Mouse (Mus musculus) embryonic facial prominence, embryonic 11.5 days (tissue): ENCODE results near the gene Vmn1r35. TPM values are rescaled to one million over a fixed set of nuclear protein-coding genes. Genes with fewer than 3 reads are reported as not detected.
"Not testable (repeated sequence)": the region's sequence is repeated elsewhere in the genome, so short reads cannot be mapped to it uniquely, and the experiment has no call there.

Source experiments
- ATAC-seq: fragments of 200-750 bp; cut with Nextera tagmentation; replicated peaks from 2 replicates; pipeline ENCODE4 v1.8.0; 2017; ENCODE audit warnings: low read depth; ENCODE audit not compliant: insufficient number of reproducible peaks, low FRiP score, low TSS enrichment
- DNase-seq: peaks from one replicate; pipeline ENCODE4 v3.0.0-alpha.2; 2015; ENCODE audit warnings: low spot score
- H3K27ac ChIP-seq: fragments of 300-500 bp; sonication (generic); replicated peaks from 2 replicates; pipeline ENCODE4 v1.5.1; 2014; ENCODE audit warnings: mild to moderate bottlenecking, low read depth, low read length, control low read depth
- H3K27me3 ChIP-seq: fragments of 300-500 bp; sonication (generic); 2 replicates; pipeline ENCODE4 v1.6.1; 2014; ENCODE audit warnings: mild to moderate bottlenecking, low read length, moderate library complexity, mixed read lengths; ENCODE audit not compliant: control insufficient read depth, insufficient read depth
- H3K36me3 ChIP-seq: fragments of 300-500 bp; sonication (generic); replicated peaks from 2 replicates; pipeline ENCODE4 v1.6.1; 2014; ENCODE audit warnings: low read depth, mild to moderate bottlenecking, low read length, moderate library complexity, mixed read lengths; ENCODE audit not compliant: control insufficient read depth, insufficient read depth
- H3K4me1 ChIP-seq: fragments of 300-500 bp; sonication (generic); 2 replicates; pipeline ENCODE4 v1.6.1; 2014; ENCODE audit warnings: low read length, mixed read lengths; ENCODE audit not compliant: control insufficient read depth, insufficient read depth
- H3K4me2 ChIP-seq: fragments of 300-500 bp; sonication (generic); 2 replicates; pipeline ENCODE4 v1.6.1; 2014; ENCODE audit warnings: low read depth, mild to moderate bottlenecking, control low read depth, low read length, moderate library complexity
- H3K4me3 ChIP-seq: fragments of 300-500 bp; sonication (generic); 2 replicates; pipeline ENCODE4 v1.5.1; 2014; ENCODE audit warnings: low read depth, low read length, control low read depth
- H3K9ac ChIP-seq: fragments of 300-500 bp; sonication (generic); replicated peaks from 2 replicates; pipeline ENCODE4 v1.6.1; 2014; ENCODE audit warnings: mild to moderate bottlenecking, control low read depth, low read length
- H3K9me3 ChIP-seq: fragments of 300-500 bp; sonication (generic); replicated peaks from 2 replicates; pipeline ENCODE4 v1.6.1; 2016; ENCODE audit warnings: mild to moderate bottlenecking, low read length, inconsistent platforms, mixed read lengths; ENCODE audit not compliant: control insufficient read depth
- WGBS: fragments of 180-500 bp; shearing (Covaris S2); extraction: QIAGEN DNeasy Blood & Tissue Kit; methylation state at CpG from one replicate; pipeline ENCODE4 v1.1.7; 2014; 5-methylcytosine and 5-hydroxymethylcytosine counted together
- polyA plus RNA-seq: library from polyadenylated mRNA; unstranded; fragments of >200 nt; fragmentation: Nextera tagmentation; extraction: Ambion mirVana; gene quantifications from 2 replicates; pipeline ENCODE4 v1.2.1, GENCODE M21; 2014

Vmn1r35 gene
- polyA plus RNA-seq: not detected in 2 replicates

DNA sequence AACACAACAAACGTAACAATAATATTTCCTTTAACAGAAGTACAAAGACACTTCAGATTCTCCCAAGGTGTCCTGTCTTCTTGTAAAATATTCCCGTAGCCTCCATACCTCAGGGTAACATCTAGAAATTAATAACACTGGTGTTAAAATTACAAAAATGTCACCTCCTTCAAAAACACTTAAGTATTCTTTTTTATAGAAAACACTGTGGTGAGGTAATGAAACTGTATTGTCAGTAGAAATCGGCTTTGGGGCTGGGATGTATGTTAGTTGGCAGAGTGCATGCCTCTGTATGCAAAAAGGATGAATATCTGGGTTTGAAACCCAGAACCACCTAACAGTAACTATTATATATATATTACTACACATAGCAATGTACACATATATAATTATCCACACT, at the start of gene Vmn1r35:
Vmn1r35 (minus strand) TSS at position 101 of the 400 bp plus-strand sequence.
- 83% methylated on average over 3 of the region's 3 CpGs for WGBS
- H3K27me3 ChIP-seq: no peaks in the 10 kb centered on the region
- no peak within 1 kb of the TSS for H3K9ac ChIP-seq
- no peaks in the 10 kb centered on the region for H3K9me3 ChIP-seq
- H3K36me3 ChIP-seq: no peaks in the 10 kb centered on the region
- no peaks in the 10 kb centered on the region for H3K4me1 ChIP-seq
- ATAC-seq: no peak
- DNase-seq: no peak
- no peak within 1 kb of the TSS for H3K4me2 ChIP-seq
- H3K4me3 ChIP-seq: no peak within 1 kb of the TSS
- no peak within 1 kb of the TSS for H3K27ac ChIP-seq

DNA sequence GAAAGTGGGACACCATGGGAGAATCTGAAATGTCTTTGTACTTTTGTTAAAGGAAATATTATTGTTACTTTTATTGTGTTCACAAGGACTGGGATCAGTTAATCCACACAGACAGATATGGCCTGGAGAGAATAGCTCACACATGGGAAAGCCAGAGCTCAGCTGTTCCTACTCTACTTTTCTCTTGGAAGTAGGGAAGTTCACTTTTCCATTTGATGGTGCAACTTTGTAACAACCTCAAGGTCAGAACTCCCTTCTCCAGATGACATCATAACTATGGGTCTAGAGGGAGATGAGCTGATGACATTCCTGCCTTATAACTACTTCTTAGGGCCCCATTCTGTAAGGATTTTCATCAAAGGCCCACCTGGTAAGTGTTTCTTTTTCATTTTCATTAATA, 43.4 kb upstream of the Vmn1r35 start, which contains the start of gene Vmn1r37:
Vmn1r37 (plus strand) TSS at position 301 of the 400 bp plus-strand sequence.
- not testable (repeated sequence) for H3K27me3 ChIP-seq, H3K9ac ChIP-seq, H3K4me3 ChIP-seq, ATAC-seq, H3K4me1 ChIP-seq, H3K27ac ChIP-seq, DNase-seq, H3K9me3 ChIP-seq, H3K36me3 ChIP-seq, H3K4me2 ChIP-seq

DNA sequence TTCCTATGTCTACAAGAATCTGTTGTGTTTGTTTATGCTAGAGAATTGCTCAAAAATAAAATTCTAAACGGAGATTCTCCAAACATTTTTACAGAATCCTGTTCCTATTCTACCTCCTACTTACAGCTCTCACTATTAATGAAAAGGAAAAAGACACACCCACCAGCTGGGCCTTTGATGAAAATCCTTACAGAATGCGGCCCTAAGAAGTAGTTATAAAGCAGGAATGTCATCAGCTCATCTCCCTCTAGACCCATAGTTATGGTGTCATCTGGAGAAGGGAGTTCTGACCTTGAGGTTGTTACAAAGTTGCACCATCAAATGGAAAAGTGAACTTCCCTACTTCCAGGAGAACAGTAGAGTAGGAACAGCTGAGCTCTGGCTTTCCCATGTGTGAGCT, 33.4 kb upstream of the Vmn1r35 start, which contains the start of gene Vmn1r36:
Vmn1r36 (minus strand) TSS at position 101 of the 400 bp plus-strand sequence.
- not testable (repeated sequence) for H3K9me3 ChIP-seq, H3K27ac ChIP-seq, ATAC-seq, H3K4me1 ChIP-seq, H3K4me3 ChIP-seq, H3K4me2 ChIP-seq, H3K27me3 ChIP-seq, DNase-seq, H3K36me3 ChIP-seq, H3K9ac ChIP-seq
- 74% methylated on average over 2 of the region's 2 CpGs for WGBS

DNA sequence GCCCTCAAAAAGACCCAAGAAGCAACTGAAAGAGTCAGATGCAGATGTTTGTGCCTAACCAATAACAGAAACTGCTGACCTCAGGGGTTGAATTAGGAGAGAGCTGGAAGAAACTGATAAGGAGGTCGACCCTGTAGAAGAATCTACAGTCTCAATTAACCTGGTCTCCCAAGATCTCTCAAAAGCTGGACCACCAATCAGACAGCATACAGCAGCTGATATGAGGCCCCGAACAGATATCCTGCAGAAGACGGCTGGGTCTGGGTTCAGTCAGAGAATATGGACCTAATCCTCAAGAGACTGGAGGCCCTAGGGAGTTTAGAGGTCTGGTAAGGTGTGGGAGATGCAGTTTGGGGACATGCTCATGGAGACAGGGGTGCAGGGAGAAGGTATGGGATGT, 28.1 kb upstream of the Vmn1r35 start:
- DNase-seq (no peak), ATAC-seq (no peak)
- no peak overlapping the region for H3K4me2 ChIP-seq
- H3K4me1 ChIP-seq: no peaks in the 10 kb centered on the region
- 78% methylated on average over 3 of the region's 3 CpGs for WGBS
- no peaks in the 10 kb centered on the region for H3K36me3 ChIP-seq
- no peak overlapping the region for H3K9ac ChIP-seq
- H3K27me3 ChIP-seq: no peaks in the 10 kb centered on the region
- no peaks in the 10 kb centered on the region for H3K9me3 ChIP-seq
- no peak overlapping the region for H3K27ac ChIP-seq
- no peak overlapping the region for H3K4me3 ChIP-seq

DNA sequence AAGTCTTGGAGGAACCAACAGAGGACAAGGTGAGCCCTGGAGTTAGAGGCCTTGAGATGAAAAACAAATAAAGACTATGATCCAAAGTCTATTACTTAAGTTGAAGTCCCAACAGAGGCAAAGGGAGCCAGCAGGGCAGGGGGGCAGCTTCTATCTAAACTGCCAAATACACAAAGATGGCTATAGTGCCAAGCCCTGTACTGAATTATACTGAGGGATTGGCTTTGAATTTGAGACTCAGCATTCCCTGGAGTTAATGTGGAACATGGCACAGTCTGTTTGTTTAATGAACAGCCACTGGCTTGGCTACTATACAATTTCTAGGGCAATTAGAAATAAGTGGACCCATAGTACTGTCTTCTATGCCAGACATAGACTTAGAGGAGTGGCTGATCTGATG, 23.2 kb upstream of the Vmn1r35 start:
- H3K4me1 ChIP-seq: no peaks in the 10 kb centered on the region
- H3K36me3 ChIP-seq: no peaks in the 10 kb centered on the region
- no peak for ATAC-seq
- DNase-seq: no peak
- no peak overlapping the region for H3K9ac ChIP-seq
- H3K27me3 ChIP-seq: no peaks in the 10 kb centered on the region
- H3K9me3 ChIP-seq: no peaks in the 10 kb centered on the region
- no peak overlapping the region for H3K4me2 ChIP-seq
- H3K4me3 ChIP-seq: no peak overlapping the region
- no peak overlapping the region for H3K27ac ChIP-seq

DNA sequence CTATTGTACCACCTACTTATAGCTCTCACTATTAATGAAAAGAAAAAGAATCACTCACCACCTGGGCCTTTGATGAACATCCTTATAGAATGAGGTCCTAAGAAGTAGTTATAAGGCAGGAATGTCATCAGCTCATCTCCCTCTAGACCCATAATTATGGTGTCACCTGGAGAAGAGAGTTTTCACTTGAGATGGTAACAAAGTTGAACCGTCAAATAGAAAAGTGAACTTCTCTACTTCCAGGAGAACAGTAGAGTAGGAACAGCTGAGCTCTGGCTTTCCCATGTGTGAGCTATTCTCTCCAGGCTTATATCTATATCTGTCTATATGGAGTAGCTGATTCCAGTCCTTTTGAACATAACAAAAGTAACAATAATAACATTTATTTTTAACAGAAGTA, 41.9 kb downstream of the Vmn1r35 start, which contains the start of gene Vmn1r34:
Vmn1r34 (minus strand) TSS at position 101 of the 400 bp plus-strand sequence.
- no peak for DNase-seq
- no peak for ATAC-seq
- Histone ChIP-seq H3K27me3 (no peaks in the 10 kb centered on the region), H3K4me2 (no peak within 1 kb of the TSS), H3K9me3 (no peaks in the 10 kb centered on the region), H3K36me3 (no peaks in the 10 kb centered on the region), H3K9ac (no peak within 1 kb of the TSS), H3K4me3 (no peak within 1 kb of the TSS), H3K4me1 (no peaks in the 10 kb centered on the region), H3K27ac (no peak within 1 kb of the TSS)
- 91% methylated on average over 1 of the region's 1 CpGs for WGBS

Other genes with a start within 250 kb of the Vmn1r35 start
- gene Mad2l1, start 150.5 kb downstream of the Vmn1r35 start, polyA plus RNA-seq: 134 and 152 TPM in 2 replicates
- gene Vmn1r32, start 125.8 kb downstream of the Vmn1r35 start, polyA plus RNA-seq: 0.10 TPM in 1 of 2 replicates, not detected in the other
- gene Vmn1r33, start 67.6 kb downstream of the Vmn1r35 start, polyA plus RNA-seq: not detected in 2 replicates
- gene Vmn1r34, start 42.0 kb downstream of the Vmn1r35 start, polyA plus RNA-seq: not detected in 2 replicates
- gene Vmn1r36, start 33.3 kb upstream of the Vmn1r35 start, polyA plus RNA-seq: not detected in 2 replicates
- gene Vmn1r37, start 43.5 kb upstream of the Vmn1r35 start, polyA plus RNA-seq: not detected in 2 replicates
- not detected in 2 replicates for gene Vmn1r38, start 96.7 kb upstream of the Vmn1r35 start, polyA plus RNA-seq
- not detected in 2 replicates for gene Vmn1r39, start 124.7 kb upstream of the Vmn1r35 start, polyA plus RNA-seq
- 58.7 and 67.0 TPM in 2 replicates for gene Gng12, start 210.5 kb upstream of the Vmn1r35 start, polyA plus RNA-seq